Mouse (Mus musculus): ENCODE data around the gene Fbxl22. TPM values are rescaled to one million over a fixed set of nuclear protein-coding genes. Genes with fewer than 3 reads are reported as not detected.

Fbxl22 gene
- polyA plus RNA-seq, 1 experiment from 2014 or later = 3.2 TPM

DNA sequence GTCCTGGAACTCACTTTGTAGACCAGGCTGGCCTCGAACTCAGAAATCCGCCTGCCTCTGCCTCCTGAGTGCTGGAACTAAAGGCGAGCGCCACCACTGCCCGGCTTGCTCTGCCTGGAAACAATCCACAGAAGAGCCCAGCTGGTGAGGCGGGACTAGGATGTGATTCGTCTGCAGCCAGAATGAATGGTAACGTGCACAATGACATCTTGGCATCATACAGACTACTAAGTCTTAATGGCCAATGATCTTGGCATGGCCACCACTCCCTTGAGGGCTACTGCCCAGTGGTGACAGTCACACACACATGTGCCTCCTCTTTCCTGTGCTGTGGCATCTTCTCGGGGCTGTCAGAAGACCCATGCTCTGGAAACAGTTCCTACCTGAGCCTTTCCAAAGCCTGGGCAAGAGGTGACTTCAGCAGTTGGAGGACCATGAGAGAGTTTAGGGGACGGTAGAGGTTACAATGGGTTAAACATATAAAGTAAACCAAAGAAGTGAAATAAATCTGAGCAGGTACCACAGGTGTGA, 1.4 kb upstream of the Fbxl22 start:
- no peak overlapping the region for H3K4me2 ChIP-seq (ENCODE audit: low read length)
- H3K9me3 ChIP-seq (replicated peaks; ENCODE audit: low read length) = no peaks in the 10 kb centered on the region
- no peak overlapping the region for H3K4me3 ChIP-seq (replicated peaks; ENCODE audit: low read depth, low read length)
- no peak overlapping the region for H3K9ac ChIP-seq (ENCODE audit: low read depth, low read length)
- peaks cover 40% of the 10 kb centered on the region for H3K36me3 ChIP-seq (ENCODE audit: insufficient read depth, low read length)
- ATAC-seq (replicated peaks; ENCODE audit: low FRiP score, low read depth) = no peak
- H3K27me3 ChIP-seq (ENCODE audit: insufficient read depth, low read length) = no peaks in the 10 kb centered on the region
- whole genome bisulfite sequencing = 92% methylated on average over 10 of the region's 10 CpGs
- TF ChIP-seq CTCF (IDR thresholded peaks at IDR 0.05; ENCODE audit: low read depth) = no peak
- peaks cover 6% of the 10 kb centered on the region; the same call in 1 of the 2 replicates for H3K4me1 ChIP-seq (replicated peaks; ENCODE audit: insufficient read depth, low read length)
- DNase-seq (ENCODE audit: low spot score) = no peak
- no peak overlapping the region for H3K27ac ChIP-seq

DNA sequence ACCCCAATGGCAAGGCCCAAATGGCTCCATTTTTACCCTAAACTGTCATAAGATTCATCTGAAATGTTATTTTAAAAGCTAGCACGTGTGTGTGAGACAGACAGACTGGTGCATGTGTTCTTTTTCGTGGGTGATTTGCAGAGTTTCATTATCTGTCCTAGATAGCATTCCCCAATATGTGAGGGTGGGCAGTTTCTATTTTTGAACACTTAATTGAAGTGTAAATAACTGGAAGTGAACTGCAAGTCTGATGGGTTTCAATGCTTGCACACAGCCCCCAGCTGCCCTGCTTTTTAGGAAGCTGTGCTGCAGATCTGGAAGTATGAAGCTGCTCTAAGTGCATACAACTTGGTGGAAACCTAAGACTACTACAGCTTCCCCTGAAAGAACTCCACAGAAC, 722 bp upstream of the Fbxl22 start:
- Histone ChIP-seq H3K9ac (ENCODE audit: low read depth, low read length) (no peak overlapping the region), H3K36me3 (ENCODE audit: insufficient read depth, low read length) (peaks cover 34% of the 10 kb centered on the region), H3K4me2 (ENCODE audit: low read length) (no peak overlapping the region), H3K9me3 (replicated peaks; ENCODE audit: low read length) (no peaks in the 10 kb centered on the region), H3K4me3 (replicated peaks; ENCODE audit: low read depth, low read length) (no peak overlapping the region), H3K27ac (no peak overlapping the region; the same call in 1 of the 2 replicates), H3K27me3 (ENCODE audit: insufficient read depth, low read length) (no peaks in the 10 kb centered on the region), H3K4me1 (replicated peaks; ENCODE audit: insufficient read depth, low read length) (peaks cover 6% of the 10 kb centered on the region; the same call in 1 of the 2 replicates)
- WGBS = 71% methylated on average over 2 of the region's 2 CpGs
- TF ChIP-seq CTCF (IDR thresholded peaks at IDR 0.05; ENCODE audit: low read depth) = no peak
- DNase-seq (ENCODE audit: low spot score) (no peak), ATAC-seq (replicated peaks; ENCODE audit: low FRiP score, low read depth) (no peak)

DNA sequence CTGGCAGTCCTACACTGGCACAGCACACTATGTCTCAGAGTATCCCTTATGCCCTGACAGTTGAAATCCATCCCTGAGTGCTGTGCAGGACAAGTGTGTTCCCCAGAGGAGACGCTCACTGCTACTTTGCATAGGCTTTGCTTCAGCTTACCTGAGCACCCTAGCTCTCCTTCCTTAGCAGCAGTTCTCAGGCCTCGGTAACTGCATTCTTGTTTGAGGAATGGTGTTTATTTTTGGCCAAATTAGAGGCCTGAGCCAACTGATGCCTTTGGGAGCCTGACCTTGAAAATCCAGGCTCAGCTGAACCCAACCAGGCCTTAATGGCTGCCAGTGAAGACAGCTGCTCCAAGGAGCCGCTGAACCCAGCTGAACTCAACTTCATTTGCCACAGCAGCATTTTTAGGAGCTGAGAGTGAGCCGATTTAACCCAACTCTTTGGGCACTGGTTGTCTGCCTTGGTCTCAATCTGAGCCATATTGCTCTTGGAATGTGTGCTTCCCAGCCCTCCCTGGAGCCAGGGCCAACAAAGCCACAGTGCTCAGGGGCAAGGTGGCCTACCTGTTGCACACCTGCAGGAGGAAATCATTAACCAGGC, 635 bp downstream of the Fbxl22 start:
- H3K9ac ChIP-seq (ENCODE audit: low read depth, low read length) = peak overlapping the region; percentile 32; the same call in 1 of the 2 replicates
- WGBS = 70% methylated on average over 4 of the region's 4 CpGs
- peaks cover 30% of the 10 kb centered on the region for H3K36me3 ChIP-seq (ENCODE audit: insufficient read depth, low read length)

DNA sequence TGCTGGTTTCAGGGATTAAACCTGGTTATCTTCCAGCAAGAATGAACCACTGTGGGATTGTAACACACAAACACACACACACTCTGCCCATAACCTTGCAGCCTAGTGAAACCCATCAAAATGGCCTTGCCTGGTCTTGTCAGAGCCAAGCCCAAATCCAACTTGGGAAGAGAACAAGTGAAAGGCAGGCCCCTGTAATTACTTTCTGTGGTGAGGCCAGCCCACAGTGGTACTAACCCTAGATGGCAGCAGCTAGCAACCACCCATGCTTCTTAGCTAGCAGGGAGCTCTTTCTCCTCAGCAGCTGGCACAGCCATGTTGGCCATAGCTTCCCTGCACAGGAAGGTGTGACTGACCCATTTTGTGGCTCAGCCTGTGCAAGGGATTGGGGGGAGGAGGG, 1.2 kb downstream of the Fbxl22 start:
- DNase-seq (ENCODE audit: low spot score) = peak; percentile 46
- H3K27me3 ChIP-seq (ENCODE audit: insufficient read depth, low read length) = no peaks in the 10 kb centered on the region
- no peaks in the 10 kb centered on the region for H3K9me3 ChIP-seq (replicated peaks; ENCODE audit: low read length)
- peak; percentile 46; the same call in 1 of the 2 replicates for TF ChIP-seq CTCF (IDR thresholded peaks at IDR 0.05; ENCODE audit: low read depth)
- peak overlapping the region; percentile 96; the same call in 1 of the 2 replicates for H3K27ac ChIP-seq
- H3K4me3 ChIP-seq (replicated peaks; ENCODE audit: low read depth, low read length) = no peak overlapping the region
- ATAC-seq (replicated peaks; ENCODE audit: low FRiP score, low read depth) = no peak
- H3K36me3 ChIP-seq (ENCODE audit: insufficient read depth, low read length) = peaks cover 30% of the 10 kb centered on the region
- H3K4me1 ChIP-seq (replicated peaks; ENCODE audit: insufficient read depth, low read length) = peaks cover 6% of the 10 kb centered on the region; the same call in 1 of the 2 replicates
- no peak overlapping the region for H3K4me2 ChIP-seq (ENCODE audit: low read length)
- H3K9ac ChIP-seq (ENCODE audit: low read depth, low read length) = no peak overlapping the region

More for the DNA sequence above, 635 bp downstream of the Fbxl22 start:
- Histone ChIP-seq H3K9me3 (replicated peaks; ENCODE audit: low read length) (no peaks in the 10 kb centered on the region), H3K4me3 (replicated peaks; ENCODE audit: low read depth, low read length) (no peak overlapping the region), H3K27ac (peak overlapping the region; percentile 96; the same call in 1 of the 2 replicates), H3K27me3 (ENCODE audit: insufficient read depth, low read length) (no peaks in the 10 kb centered on the region), H3K4me1 (replicated peaks; ENCODE audit: insufficient read depth, low read length) (peaks cover 6% of the 10 kb centered on the region; the same call in 1 of the 2 replicates), H3K4me2 (ENCODE audit: low read length) (no peak overlapping the region)
- DNase-seq (ENCODE audit: low spot score) = no peak
- no peak for ATAC-seq (replicated peaks; ENCODE audit: low FRiP score, low read depth)
- TF ChIP-seq CTCF (IDR thresholded peaks at IDR 0.05; ENCODE audit: low read depth) = no peak

DNA sequence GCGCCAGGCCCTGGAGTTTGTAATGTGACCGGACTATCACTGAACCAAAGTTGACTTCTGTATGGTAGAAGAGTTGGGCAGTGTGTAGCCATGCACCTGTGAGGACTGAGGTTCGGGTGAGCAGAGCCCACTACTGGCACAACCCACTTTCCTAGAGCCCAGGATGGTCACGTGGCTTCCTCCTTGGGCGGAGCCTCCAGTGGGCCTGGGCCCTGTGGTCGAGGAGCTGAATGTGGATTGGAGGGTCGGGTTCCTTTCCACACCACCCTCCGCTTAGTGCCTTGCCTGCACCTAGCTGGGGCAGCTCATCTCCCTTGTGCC, 2.1 kb downstream of the Fbxl22 start:
- TF ChIP-seq CTCF (IDR thresholded peaks at IDR 0.05; ENCODE audit: low read depth) = no peak
- Histone ChIP-seq H3K9ac (ENCODE audit: low read depth, low read length) (peak overlapping the region; percentile 71), H3K27ac (peak overlapping the region; percentile 96), H3K4me2 (ENCODE audit: low read length) (peak overlapping the region; percentile 94), H3K9me3 (replicated peaks; ENCODE audit: low read length) (no peaks in the 10 kb centered on the region), H3K4me3 (replicated peaks; ENCODE audit: low read depth, low read length) (peak overlapping the region; percentile 53), H3K36me3 (ENCODE audit: insufficient read depth, low read length) (peaks cover 30% of the 10 kb centered on the region), H3K27me3 (ENCODE audit: insufficient read depth, low read length) (no peaks in the 10 kb centered on the region), H3K4me1 (replicated peaks; ENCODE audit: insufficient read depth, low read length) (peaks cover 6% of the 10 kb centered on the region; the same call in 1 of the 2 replicates)
- DNase-seq (ENCODE audit: low spot score) = peak; percentile 94
- WGBS = 1% methylated on average over 8 of the region's 8 CpGs
- ATAC-seq (replicated peaks; ENCODE audit: low FRiP score, low read depth) = peak; percentile 87

DNA sequence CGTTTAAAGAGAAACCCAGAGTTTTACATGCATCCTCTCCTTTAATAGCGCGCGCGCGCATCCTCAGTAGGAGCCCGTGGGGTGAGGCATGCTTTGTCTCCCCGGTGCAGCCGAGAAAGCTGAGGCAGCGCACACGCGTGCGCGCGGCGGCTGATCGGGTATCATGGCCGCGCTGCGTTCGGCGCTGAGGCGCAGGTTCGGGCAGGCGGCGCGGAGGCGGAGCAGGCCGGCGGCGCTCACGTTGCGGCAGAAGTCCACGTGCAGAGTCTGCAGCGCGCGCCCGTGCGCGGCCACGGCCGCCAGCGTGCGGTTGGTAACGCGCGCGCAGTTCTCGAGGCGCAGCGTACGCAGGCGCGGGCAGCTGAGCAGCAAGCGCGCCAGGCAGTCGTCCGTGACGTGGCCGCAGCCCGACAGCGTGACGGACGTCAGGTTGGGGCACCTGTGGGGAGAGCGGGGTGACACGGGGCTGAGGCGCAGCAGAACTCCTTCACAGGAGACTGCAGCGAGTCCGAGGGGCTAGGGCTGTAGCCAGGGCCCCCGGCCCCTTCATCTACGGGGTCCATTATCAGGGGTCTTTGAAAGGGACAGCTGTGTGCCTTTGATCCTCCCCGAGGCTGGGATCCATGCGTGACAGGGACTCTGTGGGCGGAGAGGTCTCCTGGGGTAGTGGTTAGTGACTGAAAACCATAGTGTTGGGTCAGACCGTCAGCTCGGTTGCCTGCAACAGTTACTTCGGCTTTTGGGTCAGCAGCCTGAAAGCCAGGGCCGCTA, 2.6 kb downstream of the Fbxl22 start:
- H3K36me3 ChIP-seq (ENCODE audit: insufficient read depth, low read length) = peaks cover 29% of the 10 kb centered on the region
- peaks cover 6% of the 10 kb centered on the region; the same call in 1 of the 2 replicates for H3K4me1 ChIP-seq (replicated peaks; ENCODE audit: insufficient read depth, low read length)
- DNase-seq (ENCODE audit: low spot score) (peak; percentile 95), ATAC-seq (replicated peaks; ENCODE audit: low FRiP score, low read depth) (peak; percentile 91)
- peak overlapping the region; percentile 53 for H3K4me3 ChIP-seq (replicated peaks; ENCODE audit: low read depth, low read length)
- H3K9me3 ChIP-seq (replicated peaks; ENCODE audit: low read length) = no peaks in the 10 kb centered on the region
- H3K27ac ChIP-seq = peak overlapping the region; percentile 96
- H3K27me3 ChIP-seq (ENCODE audit: insufficient read depth, low read length) = no peaks in the 10 kb centered on the region
- H3K9ac ChIP-seq (ENCODE audit: low read depth, low read length) = peak overlapping the region; percentile 71
- TF ChIP-seq CTCF (IDR thresholded peaks at IDR 0.05; ENCODE audit: low read depth) = no peak
- peak overlapping the region; percentile 94 for H3K4me2 ChIP-seq (ENCODE audit: low read length)
- under 1% methylated on average over 78 of the region's 78 CpGs for WGBS
